Mouse (Mus musculus) heart, postnatal 0 days (tissue): ENCODE measurements at regions not wholly inside any gene's neighbourhood (a gene's known extent, or its start where the extent isn't known, plus 50 kb on each side); places are given as distances from the start of the nearest gene placed in this dataset.
A peak's percentile ranks its signal among the peaks of the same experiment; 100 is the strongest.

ENCODE experiments used
- ATAC-seq: fragments of 200-750 bp; cut with Nextera tagmentation; 2 replicates; pipeline ENCODE4 v1.8.0; 2017; ENCODE audit warnings: low read depth, moderate number of reproducible peaks, moderate library complexity; ENCODE audit not compliant: insufficient read depth
- DNase-seq: peaks from one replicate; pipeline ENCODE4 v3.0.0-alpha.2; 2016; ENCODE audit warnings: low spot score
- H3K27ac ChIP-seq: fragments of 300-500 bp; sonication (generic); 2 replicates; pipeline ENCODE4 v1.5.1; 2014; ENCODE audit warnings: low read depth, mild to moderate bottlenecking
- H3K27me3 ChIP-seq: fragments of 300-500 bp; sonication (generic); 2 replicates; pipeline ENCODE4 v1.6.1; 2014; ENCODE audit warnings: low read length, mixed read lengths; ENCODE audit not compliant: control insufficient read depth, insufficient read depth
- H3K36me3 ChIP-seq: fragments of 300-500 bp; sonication (generic); replicated peaks from 2 replicates; pipeline ENCODE4 v1.6.1; 2014; ENCODE audit warnings: low read length, mixed read lengths; ENCODE audit not compliant: control insufficient read depth, insufficient read depth
- H3K4me1 ChIP-seq: fragments of 300-500 bp; sonication (generic); 2 replicates; pipeline ENCODE4 v1.6.1; 2014; ENCODE audit warnings: antibody characterized with exemption; ENCODE audit not compliant: control insufficient read depth, insufficient read depth
- H3K4me2 ChIP-seq: fragments of 300-500 bp; sonication (generic); 2 replicates; pipeline ENCODE4 v1.6.1; 2014; ENCODE audit warnings: low read depth, mild to moderate bottlenecking, low read length, moderate library complexity
- H3K4me3 ChIP-seq: fragments of 300-500 bp; sonication (generic); 2 replicates; pipeline ENCODE4 v1.5.1; 2014; ENCODE audit warnings: low read depth, low read length
- H3K9ac ChIP-seq: fragments of 300-500 bp; sonication (generic); replicated peaks from 2 replicates; pipeline ENCODE4 v1.6.1; 2014; ENCODE audit warnings: low read depth, low read length, mixed read lengths
- H3K9me3 ChIP-seq: fragments of 300-500 bp; sonication (generic); replicated peaks from 2 replicates; pipeline ENCODE4 v1.6.1; 2016; ENCODE audit warnings: low read length; ENCODE audit not compliant: control insufficient read depth
- CTCF ChIP-seq: IDR thresholded peaks from 2 replicates; pipeline ENCODE4 v1.5.1; 2016; ENCODE audit warnings: antibody characterized with exemption, control low read depth, low read depth
- EP300 ChIP-seq: IDR thresholded peaks from 2 replicates; pipeline ENCODE4 v1.6.1; 2016; ENCODE audit warnings: antibody characterized with exemption, low read depth
- WGBS: fragments of 180-500 bp; shearing (Covaris S2); extraction: QIAGEN DNeasy Blood & Tissue Kit; methylation state at CpG from one replicate; pipeline ENCODE4 v1.1.7; 2014; 5-methylcytosine and 5-hydroxymethylcytosine counted together

GRCm38 (mm10) chr4:119041616-119042015, 66.9 kb upstream of the Slc2a1 start:
- Histone ChIP-seq H3K9me3 (no peaks in the 10 kb centered on the region), H3K36me3 (no peaks in the 10 kb centered on the region), H3K4me2 (no peak overlapping the region), H3K27me3 (no peaks in the 10 kb centered on the region), H3K4me1 (no peaks in the 10 kb centered on the region), H3K9ac (no peak overlapping the region), H3K27ac (no peak overlapping the region), H3K4me3 (no peak overlapping the region)
- ATAC-seq = no peak
- no peak for TF ChIP-seq CTCF
- TF ChIP-seq EP300 = no peak
- DNase-seq = no peak
- WGBS = 30% methylated on average over 6 of the region's 6 CpGs

GRCm38 (mm10) chr4:119044005-119044677, 64.4 kb upstream of the Slc2a1 start:
- Histone ChIP-seq H3K9me3 (no peaks in the 10 kb centered on the region), H3K4me1 (no peaks in the 10 kb centered on the region), H3K36me3 (no peaks in the 10 kb centered on the region), H3K4me3 (no peak overlapping the region), H3K9ac (no peak overlapping the region), H3K27ac (no peak overlapping the region), H3K4me2 (no peak overlapping the region), H3K27me3 (no peaks in the 10 kb centered on the region)
- no peak for TF ChIP-seq CTCF
- no peak for TF ChIP-seq EP300
- DNase-seq = no peak
- 73% methylated on average over 19 of the region's 19 CpGs for WGBS
- no peak for ATAC-seq

DNA sequence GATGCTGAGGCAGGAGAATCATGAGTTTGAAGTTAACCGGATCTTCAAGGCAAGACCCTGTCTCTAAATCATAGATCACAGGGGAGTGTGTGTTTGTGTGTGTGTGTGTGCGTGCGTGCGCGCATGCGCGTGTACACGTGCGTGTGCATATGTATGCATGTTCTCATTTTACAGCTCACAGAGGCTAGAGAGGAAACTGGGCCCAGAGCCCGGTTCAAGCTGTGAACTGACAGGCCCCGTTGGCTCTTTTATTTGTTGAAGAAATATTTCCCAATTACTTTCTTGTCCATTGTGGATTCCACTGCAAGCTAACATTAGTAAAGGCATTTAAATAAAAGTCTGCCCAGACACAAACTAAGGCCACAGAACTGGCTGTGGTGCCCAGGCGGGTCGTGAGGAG, 63.7 kb upstream of the Slc2a1 start:
- no peak for DNase-seq
- no peak for ATAC-seq
- Histone ChIP-seq H3K4me3 (no peak overlapping the region), H3K9me3 (no peaks in the 10 kb centered on the region), H3K27me3 (no peaks in the 10 kb centered on the region), H3K36me3 (no peaks in the 10 kb centered on the region), H3K4me2 (no peak overlapping the region), H3K4me1 (no peaks in the 10 kb centered on the region), H3K9ac (no peak overlapping the region), H3K27ac (no peak overlapping the region)
- TF ChIP-seq CTCF (no peak), EP300 (no peak)
- 87% methylated on average over 13 of the region's 13 CpGs for WGBS

- no peak overlapping the region for H3K4me2 ChIP-seq
- TF ChIP-seq CTCF (no peak), EP300 (no peak)
- 29% methylated on average over 2 of the region's 2 CpGs for WGBS
- H3K9ac ChIP-seq = no peak overlapping the region
- ATAC-seq = peak; percentile 59
- peak; percentile 24 for DNase-seq
- no peak overlapping the region for H3K4me3 ChIP-seq
- H3K36me3 ChIP-seq = no peaks in the 10 kb centered on the region
- H3K27ac ChIP-seq = no peak overlapping the region; the same call in 1 of the 2 replicates
- peaks cover 20% of the 10 kb centered on the region for H3K4me1 ChIP-seq
- H3K9me3 ChIP-seq = no peaks in the 10 kb centered on the region
- H3K27me3 ChIP-seq = no peaks in the 10 kb centered on the region
These were observed 57.6 kb upstream of the Slc2a1 start for GRCm38 (mm10) chr4:119050867-119051353.

DNA sequence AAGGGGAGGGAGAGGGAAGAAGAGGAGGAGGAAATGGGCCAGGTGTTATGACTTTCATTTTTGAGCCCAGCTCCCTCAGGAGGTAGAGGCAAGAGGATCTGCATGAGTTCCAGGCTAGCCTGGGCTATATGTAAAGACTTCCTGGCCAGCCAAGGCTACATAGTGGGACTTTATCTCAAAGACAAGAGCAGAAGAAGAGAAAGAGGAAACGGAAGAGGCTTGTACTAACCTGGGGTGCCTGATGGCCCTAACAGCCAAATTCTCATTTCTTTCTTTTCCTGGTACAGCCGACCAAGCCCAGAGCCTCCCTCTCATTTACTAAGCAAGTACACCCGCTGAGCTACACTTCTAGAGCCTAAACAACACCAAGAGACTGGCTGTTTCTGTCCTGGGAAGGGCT, 56.0 kb upstream of the Slc2a1 start:
- H3K9me3 ChIP-seq = no peaks in the 10 kb centered on the region
- peaks cover 20% of the 10 kb centered on the region for H3K4me1 ChIP-seq
- H3K27ac ChIP-seq = no peak overlapping the region
- H3K9ac ChIP-seq = no peak overlapping the region
- no peak overlapping the region for H3K4me3 ChIP-seq
- H3K27me3 ChIP-seq = no peaks in the 10 kb centered on the region
- no peak for TF ChIP-seq EP300
- no peak for TF ChIP-seq CTCF
- no peak for ATAC-seq
- DNase-seq = no peak
- H3K4me2 ChIP-seq = no peak overlapping the region
- WGBS = 82% methylated on average over 3 of the region's 3 CpGs
- no peaks in the 10 kb centered on the region for H3K36me3 ChIP-seq

DNA sequence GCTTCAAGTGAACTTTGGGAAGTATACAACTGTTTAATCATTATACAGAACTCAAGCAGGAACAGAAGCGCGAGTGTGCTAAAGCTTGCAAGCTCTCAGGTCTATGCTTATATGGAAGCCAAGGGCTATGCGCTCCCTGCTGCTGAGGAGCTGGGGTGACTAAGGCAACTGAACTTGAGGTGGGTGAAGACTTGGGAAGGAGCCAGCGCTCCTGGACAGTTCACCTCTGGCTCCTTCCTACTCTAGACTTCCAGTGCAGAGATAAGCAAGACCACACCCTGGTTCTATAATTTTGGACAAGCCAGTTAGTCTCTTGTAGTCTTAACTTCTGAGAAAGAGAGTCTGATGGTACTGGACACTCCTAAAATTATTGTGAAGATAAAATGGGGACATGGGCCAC, 55.3 kb upstream of the Slc2a1 start:
- H3K9me3 ChIP-seq = no peaks in the 10 kb centered on the region
- no peak overlapping the region for H3K4me3 ChIP-seq
- ATAC-seq (no peak), DNase-seq (no peak)
- H3K36me3 ChIP-seq = no peaks in the 10 kb centered on the region
- no peak overlapping the region for H3K9ac ChIP-seq
- 89% methylated on average over 4 of the region's 4 CpGs for WGBS
- no peak overlapping the region for H3K4me2 ChIP-seq
- TF ChIP-seq CTCF (no peak), EP300 (no peak)
- peaks cover 20% of the 10 kb centered on the region for H3K4me1 ChIP-seq
- H3K27ac ChIP-seq = no peak overlapping the region
- no peaks in the 10 kb centered on the region for H3K27me3 ChIP-seq
